ENCODE assay signal across 34 mouse cellular contexts in genomic region chr10:107293934-107294664, GRCm38 (mm10). TPM values are rescaled to one million over a fixed set of nuclear protein-coding genes. Genes with fewer than 3 reads are reported as not detected.
A peak's percentile ranks its signal among the peaks of the same experiment; 100 is the strongest.
DNase-seq lines count a peak whose midpoint lies in the region; ATAC-seq and TF ChIP-seq lines count a peak whose summit lies in the region.
"Had no signal": no experiment of that assay in that cellular context is flagged by ENCODE, and none has a peak within 500 bp of the region (broad histone marks: within the 10 kb centered on the region; RNA-seq: fewer than 3 reads in every experiment).

No protein-coding gene starts in this region.

- H3K4me3 ChIP-seq in hindbrain, postnatal 0 days (ENCODE audit: low read length), result no peak overlapping the region
- H3K4me3 ChIP-seq in hindbrain, embryonic 12.5 days, result no peak overlapping the region
- H3K4me3 ChIP-seq in cerebellum, adult 2 months (replicated peaks; ENCODE audit: insufficient read depth, low read depth, low read length), result peak overlapping the region; percentile 10
- H3K4me3 ChIP-seq: erythroblast, embryonic 14.5 days; heart, embryonic 10.5 days; heart, embryonic 15.5 days; hindbrain, embryonic 13.5 days; limb, embryonic 13.5 days; liver, embryonic 13.5 days; midbrain, embryonic 15.5 days; myocyte; neural tube, embryonic 12.5 days had no signal

- no peak overlapping the region for H3K4me2 ChIP-seq in hindbrain, postnatal 0 days (ENCODE audit: low read depth, low read length)
- H3K4me2 ChIP-seq in hindbrain, embryonic 12.5 days (replicated peaks), result no peak overlapping the region
- H3K4me2 ChIP-seq: heart, embryonic 15.5 days; hindbrain, embryonic 13.5 days; limb, embryonic 13.5 days; liver, embryonic 13.5 days; midbrain, embryonic 15.5 days; neural tube, embryonic 12.5 days had no signal

- WGBS in hindbrain, postnatal 0 days, result 66% methylated on average over 7 of the region's 7 CpGs
- WGBS in hindbrain, embryonic 12.5 days, result 67% methylated on average over 7 of the region's 7 CpGs
- 13% methylated on average over 7 of the region's 7 CpGs for WGBS in cerebellum, adult 2 months

- peak; percentile 69 for ATAC-seq in hindbrain, postnatal 0 days
- no peak for ATAC-seq in hindbrain, embryonic 12.5 days (ENCODE audit: low FRiP score)
- ATAC-seq: activated CD4-positive, CD25-positive, alpha-beta regulatory T cell, adult 4 months; inflammation-experienced regulatory T-cells, adult 6 months; lung, postnatal 0 days; midbrain, embryonic 15.5 days had no signal

- no peaks in the 10 kb centered on the region for H3K36me3 ChIP-seq in hindbrain, postnatal 0 days (ENCODE audit: insufficient read depth, low read length)
- no peaks in the 10 kb centered on the region for H3K36me3 ChIP-seq in hindbrain, embryonic 12.5 days
- H3K36me3 ChIP-seq: heart, embryonic 10.5 days; heart, embryonic 15.5 days; hindbrain, embryonic 13.5 days; limb, embryonic 13.5 days; liver, embryonic 13.5 days; midbrain, embryonic 15.5 days; neural tube, embryonic 12.5 days had no signal

- no peak for TF ChIP-seq CTCF in hindbrain, postnatal 0 days (IDR thresholded peaks at IDR 0.05; ENCODE audit: low read depth)
- no peak for TF ChIP-seq CTCF in cerebellum, adult 2 months (IDR thresholded peaks at IDR 0.05; ENCODE audit: borderline replicate concordance, insufficient read depth, low read depth, low read length)

- no peak overlapping the region for H3K9ac ChIP-seq in hindbrain, postnatal 0 days (replicated peaks; ENCODE audit: low read length)
- H3K9ac ChIP-seq in hindbrain, embryonic 12.5 days, result no peak overlapping the region
- H3K9ac ChIP-seq: heart, embryonic 15.5 days; hindbrain, embryonic 13.5 days; limb, embryonic 13.5 days; liver, embryonic 13.5 days; midbrain, embryonic 15.5 days; neural tube, embryonic 12.5 days had no signal

- no peaks in the 10 kb centered on the region for H3K4me1 ChIP-seq in hindbrain, postnatal 0 days (ENCODE audit: insufficient read depth, low read length)
- H3K4me1 ChIP-seq in hindbrain, embryonic 12.5 days, result no peaks in the 10 kb centered on the region
- peaks cover 17% of the 10 kb centered on the region; the same call in 1 of the 2 replicates for H3K4me1 ChIP-seq in cerebellum, adult 2 months (ENCODE audit: control insufficient read depth, insufficient read depth, low read length)
- H3K4me1 ChIP-seq: heart, embryonic 10.5 days; heart, embryonic 15.5 days; hindbrain, embryonic 13.5 days; liver, embryonic 13.5 days; midbrain, embryonic 15.5 days; neural tube, embryonic 12.5 days had no signal

- no peak overlapping the region; the same call in 1 of the 2 replicates for H3K27ac ChIP-seq in hindbrain, postnatal 0 days
- no peak overlapping the region for H3K27ac ChIP-seq in hindbrain, embryonic 12.5 days
- peak overlapping the region; percentile 100 for H3K27ac ChIP-seq in cerebellum, adult 2 months (ENCODE audit: insufficient read depth, low read length)
- H3K27ac ChIP-seq: heart, embryonic 10.5 days; heart, embryonic 15.5 days; hindbrain, embryonic 13.5 days; kidney, postnatal 0 days; limb, embryonic 13.5 days; liver, embryonic 13.5 days; macrophage; midbrain, embryonic 15.5 days; neural tube, embryonic 12.5 days; stomach, postnatal 0 days had no signal

- DNase-seq in hindbrain, postnatal 0 days (ENCODE audit: low spot score), result peak; percentile 41
- peak; percentile 67 for DNase-seq in cerebellum, adult 11 months
- peak; percentile 56 to 91 for DNase-seq in cerebellum, adult 2 months
- peak; percentile 58 to 78 for DNase-seq in cerebellum, postnatal 14 days
- DNase-seq in adrenal gland, adult 2 months, result no peak
- DNase-seq in B cell, adult 2 months, result no peak
- no peak for DNase-seq in thymus, postnatal 4 days
- DNase-seq: adrenal gland, postnatal 10 days; gastrocnemius, postnatal 25 days; heart, adult 11 months; kidney, adult 8-10 months; kidney, postnatal 4 days; liver, embryonic 13.5 days; lung, adult 18-20 months; right cerebral cortex, postnatal 4 days; thymus, adult 2 months; thymus, postnatal 36 days had no signal

- no peaks in the 10 kb centered on the region for H3K27me3 ChIP-seq in hindbrain, postnatal 0 days (ENCODE audit: insufficient read depth, low read length)
- H3K27me3 ChIP-seq in hindbrain, embryonic 12.5 days, result no peaks in the 10 kb centered on the region
- no peaks in the 10 kb centered on the region for H3K27me3 ChIP-seq in cerebellum, adult 2 months (ENCODE audit: control insufficient read depth, insufficient read depth, low read length)
- H3K27me3 ChIP-seq: heart, embryonic 15.5 days; hindbrain, embryonic 13.5 days; limb, embryonic 13.5 days; liver, embryonic 13.5 days; midbrain, embryonic 15.5 days; neural tube, embryonic 12.5 days had no signal

- no peaks in the 10 kb centered on the region for H3K9me3 ChIP-seq in hindbrain, postnatal 0 days (ENCODE audit: low read length)
- no peaks in the 10 kb centered on the region for H3K9me3 ChIP-seq in hindbrain, embryonic 12.5 days (replicated peaks)
- H3K9me3 ChIP-seq: heart, embryonic 10.5 days; heart, embryonic 15.5 days; hindbrain, embryonic 13.5 days; limb, embryonic 13.5 days; liver, embryonic 13.5 days; midbrain, embryonic 15.5 days; neural tube, embryonic 12.5 days had no signal

- TF ChIP-seq POLR2A in cerebellum, adult 2 months (IDR thresholded peaks at IDR 0.05; ENCODE audit: borderline replicate concordance, insufficient read depth, low read length), result no peak

RNA-seq across cellular contexts. Expression of gene Lin7a, which starts 22.6 kb away (rescaled TPM):
- 26.0 and 30.4 TPM in 2 replicates for total RNA-seq in hindbrain, postnatal 0 days (2014; rRNA removed)
- polyA plus RNA-seq in hindbrain, postnatal 0 days (2015; fragmentation: Nextera tagmentation; extraction: Ambion mirVana), result 26.6 and 27.8 TPM in 2 replicates
- 25.2 and 28.5 TPM in 2 replicates for polyA plus RNA-seq in hindbrain, embryonic 12.5 days (2016; fragmentation: Nextera tagmentation; extraction: Ambion mirVana)
- polyA plus RNA-seq in cerebellum, adult 2 months (2012; rRNA removed), result 49.4 and 60.7 TPM in 2 replicates
- 1 to 10 TPM; 1.7 to 1.8 TPM for total RNA-seq in adrenal gland, adult 2 months (2021)
- polyA plus RNA-seq in adrenal gland, adult 2 months (2012; rRNA removed), result 0.03 TPM in 1 of 2 replicates, not detected in the other
- total RNA-seq: megakaryocyte-erythroid progenitor cell, adult 5-6 weeks had no signal
- polyA plus RNA-seq: activated CD4-positive, CD25-positive, alpha-beta regulatory T cell, adult 4 months; erythroblast, embryonic 14.5 days; macrophage; spleen, adult 2 months; thymus, adult 2 months had no signal

Comparison
In these comparisons a context has a peak if more than half of its experiments do, and no peak if none do; other contexts are left out.
1. DNase-seq: peak in hindbrain, postnatal 0 days (single experiment), cerebellum, adult 11 months (single experiment), cerebellum, adult 2 months (2 of 2) and cerebellum, postnatal 14 days (2 of 2); none in adrenal gland, adult 2 months (single experiment), B cell, adult 2 months (0 of 2) and thymus, postnatal 4 days (single experiment).
2. RNA of gene Lin7a, which starts 22.6 kb away (polyA plus RNA-seq): 49.4 to 60.7 TPM in cerebellum, adult 2 months, 26.6 to 27.8 TPM in hindbrain, postnatal 0 days and 25.2 to 28.5 TPM in hindbrain, embryonic 12.5 days; 0.03 TPM in adrenal gland, adult 2 months; every median in the first group is over 10 times any median in the second.